Mouse (Mus musculus) embryonic facial prominence, embryonic 11.5 days (tissue): Measurements from ENCODE around the gene Bcar3. TPM values are rescaled to one million over a fixed set of nuclear protein-coding genes. Genes with fewer than 3 reads are reported as not detected.

Source experiments
- ATAC-seq: fragments of 200-750 bp; cut with Nextera tagmentation; replicated peaks from 2 replicates; pipeline ENCODE4 v1.8.0; 2017; ENCODE audit warnings: low read depth; ENCODE audit not compliant: insufficient number of reproducible peaks, low FRiP score, low TSS enrichment
- DNase-seq: peaks from one replicate; pipeline ENCODE4 v3.0.0-alpha.2; 2015; ENCODE audit warnings: low spot score
- H3K27ac ChIP-seq: fragments of 300-500 bp; sonication (generic); replicated peaks from 2 replicates; pipeline ENCODE4 v1.5.1; 2014; ENCODE audit warnings: mild to moderate bottlenecking, low read depth, low read length, control low read depth
- H3K27me3 ChIP-seq: fragments of 300-500 bp; sonication (generic); 2 replicates; pipeline ENCODE4 v1.6.1; 2014; ENCODE audit warnings: mild to moderate bottlenecking, low read length, moderate library complexity, mixed read lengths; ENCODE audit not compliant: control insufficient read depth, insufficient read depth
- H3K36me3 ChIP-seq: fragments of 300-500 bp; sonication (generic); replicated peaks from 2 replicates; pipeline ENCODE4 v1.6.1; 2014; ENCODE audit warnings: low read depth, mild to moderate bottlenecking, low read length, moderate library complexity, mixed read lengths; ENCODE audit not compliant: control insufficient read depth, insufficient read depth
- H3K4me1 ChIP-seq: fragments of 300-500 bp; sonication (generic); 2 replicates; pipeline ENCODE4 v1.6.1; 2014; ENCODE audit warnings: low read length, mixed read lengths; ENCODE audit not compliant: control insufficient read depth, insufficient read depth
- H3K4me2 ChIP-seq: fragments of 300-500 bp; sonication (generic); 2 replicates; pipeline ENCODE4 v1.6.1; 2014; ENCODE audit warnings: low read depth, mild to moderate bottlenecking, control low read depth, low read length, moderate library complexity
- H3K4me3 ChIP-seq: fragments of 300-500 bp; sonication (generic); 2 replicates; pipeline ENCODE4 v1.5.1; 2014; ENCODE audit warnings: low read depth, low read length, control low read depth
- H3K9ac ChIP-seq: fragments of 300-500 bp; sonication (generic); replicated peaks from 2 replicates; pipeline ENCODE4 v1.6.1; 2014; ENCODE audit warnings: mild to moderate bottlenecking, control low read depth, low read length
- H3K9me3 ChIP-seq: fragments of 300-500 bp; sonication (generic); replicated peaks from 2 replicates; pipeline ENCODE4 v1.6.1; 2016; ENCODE audit warnings: mild to moderate bottlenecking, low read length, inconsistent platforms, mixed read lengths; ENCODE audit not compliant: control insufficient read depth
- WGBS: fragments of 180-500 bp; shearing (Covaris S2); extraction: QIAGEN DNeasy Blood & Tissue Kit; methylation state at CpG from one replicate; pipeline ENCODE4 v1.1.7; 2014; 5-methylcytosine and 5-hydroxymethylcytosine counted together
- polyA plus RNA-seq: library from polyadenylated mRNA; unstranded; fragments of >200 nt; fragmentation: Nextera tagmentation; extraction: Ambion mirVana; gene quantifications from 2 replicates; pipeline ENCODE4 v1.2.1, GENCODE M21; 2014

Bcar3 gene
- polyA plus RNA-seq, 1 experiment from 2014 or later = 8.4 TPM

DNA sequence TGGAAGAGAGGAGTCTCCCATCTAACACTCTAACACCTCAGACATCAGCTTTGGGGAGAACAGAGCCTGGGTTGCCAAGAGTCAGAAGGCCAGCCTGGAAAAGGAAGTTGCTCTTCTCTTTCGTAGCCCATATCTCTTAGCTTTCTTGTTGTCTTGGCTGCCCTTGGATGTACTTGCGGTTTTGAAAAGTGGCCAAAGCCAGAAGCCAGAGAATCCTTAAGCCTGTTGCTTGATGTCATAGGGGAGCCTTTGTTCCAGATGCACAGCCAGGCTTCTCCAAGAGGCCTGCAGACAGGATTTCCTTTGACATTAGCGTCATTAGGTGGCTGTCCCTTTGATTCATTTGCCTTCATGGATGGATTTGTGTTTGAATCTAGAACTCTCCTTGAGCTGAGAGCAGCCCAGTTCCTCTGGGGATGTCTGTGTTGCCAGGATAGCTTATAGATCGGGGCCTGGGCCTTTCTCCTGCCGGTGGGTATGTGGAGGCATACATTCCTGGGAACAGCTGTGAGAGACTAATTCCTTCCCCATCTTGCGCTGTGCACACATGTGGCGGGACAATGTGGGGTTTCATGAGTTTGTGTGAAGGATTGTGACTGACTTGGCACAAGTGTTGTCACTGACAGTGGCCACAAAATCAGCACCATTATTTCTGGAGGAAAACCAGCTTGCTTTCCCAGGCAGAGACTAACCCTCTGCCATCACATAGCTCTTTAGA is 137.0 kb downstream of the Bcar3 start:
- DNase-seq = no peak
- 69% methylated on average over 7 of the region's 7 CpGs for WGBS
- Histone ChIP-seq H3K4me3 (no peak overlapping the region), H3K36me3 (no peaks in the 10 kb centered on the region), H3K27ac (no peak overlapping the region), H3K4me2 (no peak overlapping the region), H3K9ac (no peak overlapping the region), H3K9me3 (no peaks in the 10 kb centered on the region), H3K4me1 (peaks cover 4% of the 10 kb centered on the region; the same call in 1 of the 2 replicates), H3K27me3 (0 out of 2 replicates have a peak, but pooled peaks cover 2% of the 10 kb centered on the region)
- no peak for ATAC-seq

DNA sequence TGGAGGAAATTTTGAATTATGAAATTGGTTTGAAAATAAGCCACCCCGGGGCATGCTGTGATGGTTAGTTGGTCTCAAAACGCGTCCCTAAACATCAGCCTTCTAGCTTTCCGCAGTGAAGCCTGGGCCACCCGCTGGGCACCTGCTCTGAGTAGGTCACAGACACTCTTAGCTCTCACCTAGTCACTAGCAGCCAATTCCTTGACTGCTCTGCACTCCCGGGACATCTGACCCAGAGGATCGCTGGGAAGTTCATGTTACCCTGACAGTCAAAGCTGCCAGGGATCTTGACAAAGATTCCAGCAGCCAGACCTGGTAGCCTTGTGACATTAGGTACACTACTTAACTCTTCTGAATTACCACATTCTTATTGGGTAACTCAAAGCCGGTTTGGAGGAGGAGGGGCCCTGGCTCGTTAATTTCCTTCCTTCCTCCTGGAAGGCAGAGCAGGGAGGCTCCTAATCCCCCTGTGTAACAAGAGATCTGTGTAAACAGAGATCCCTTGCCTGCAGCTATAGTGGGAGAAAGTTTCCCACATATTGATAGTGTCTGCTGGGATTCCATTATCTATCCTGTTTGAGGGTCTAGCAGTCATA is 139.0 kb downstream of the Bcar3 start:
- H3K9me3 ChIP-seq = no peaks in the 10 kb centered on the region
- H3K36me3 ChIP-seq = no peaks in the 10 kb centered on the region
- no peak overlapping the region for H3K9ac ChIP-seq
- ATAC-seq (no peak), DNase-seq (no peak)
- H3K4me2 ChIP-seq = no peak overlapping the region
- no peak overlapping the region for H3K27ac ChIP-seq
- H3K4me1 ChIP-seq = peaks cover 4% of the 10 kb centered on the region; the same call in 1 of the 2 replicates
- no peak overlapping the region for H3K4me3 ChIP-seq
- 15% methylated on average over 9 of the region's 9 CpGs for WGBS
- H3K27me3 ChIP-seq = 0 out of 2 replicates have a peak, but pooled peaks cover 2% of the 10 kb centered on the region

DNA sequence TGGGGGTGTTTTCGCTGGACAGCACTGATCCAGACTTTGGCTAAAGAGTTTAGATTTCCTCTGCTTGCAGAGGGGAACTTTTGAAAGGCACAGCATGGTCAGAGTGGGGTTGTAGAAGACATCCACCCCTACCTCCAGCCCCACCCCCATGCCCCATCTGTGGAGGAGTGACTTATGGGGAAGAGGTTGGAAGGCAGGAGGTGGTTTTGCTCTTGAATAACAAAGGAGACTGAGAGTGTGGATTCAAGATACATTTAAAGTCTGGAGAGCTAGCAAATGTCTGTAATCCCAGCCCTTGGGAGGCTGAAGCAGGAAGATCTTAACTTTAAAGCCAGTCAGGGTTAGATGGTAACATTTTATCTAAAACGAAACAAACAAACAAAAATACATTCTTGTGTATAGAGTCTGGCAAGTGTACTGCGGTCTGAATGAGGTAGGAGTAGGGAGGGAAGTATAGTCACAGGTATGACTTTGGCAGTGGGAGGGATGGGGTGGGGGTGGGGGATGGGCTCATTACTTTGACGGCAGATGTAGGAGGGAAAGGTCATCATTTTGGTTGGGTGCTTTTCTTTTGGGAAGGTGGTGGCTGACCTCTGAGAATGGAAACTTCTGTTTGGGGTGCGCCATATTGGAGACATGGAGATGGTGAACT is 140.2 kb downstream of the Bcar3 start:
- no peak for ATAC-seq
- WGBS = 86% methylated on average over 5 of the region's 5 CpGs

DNA sequence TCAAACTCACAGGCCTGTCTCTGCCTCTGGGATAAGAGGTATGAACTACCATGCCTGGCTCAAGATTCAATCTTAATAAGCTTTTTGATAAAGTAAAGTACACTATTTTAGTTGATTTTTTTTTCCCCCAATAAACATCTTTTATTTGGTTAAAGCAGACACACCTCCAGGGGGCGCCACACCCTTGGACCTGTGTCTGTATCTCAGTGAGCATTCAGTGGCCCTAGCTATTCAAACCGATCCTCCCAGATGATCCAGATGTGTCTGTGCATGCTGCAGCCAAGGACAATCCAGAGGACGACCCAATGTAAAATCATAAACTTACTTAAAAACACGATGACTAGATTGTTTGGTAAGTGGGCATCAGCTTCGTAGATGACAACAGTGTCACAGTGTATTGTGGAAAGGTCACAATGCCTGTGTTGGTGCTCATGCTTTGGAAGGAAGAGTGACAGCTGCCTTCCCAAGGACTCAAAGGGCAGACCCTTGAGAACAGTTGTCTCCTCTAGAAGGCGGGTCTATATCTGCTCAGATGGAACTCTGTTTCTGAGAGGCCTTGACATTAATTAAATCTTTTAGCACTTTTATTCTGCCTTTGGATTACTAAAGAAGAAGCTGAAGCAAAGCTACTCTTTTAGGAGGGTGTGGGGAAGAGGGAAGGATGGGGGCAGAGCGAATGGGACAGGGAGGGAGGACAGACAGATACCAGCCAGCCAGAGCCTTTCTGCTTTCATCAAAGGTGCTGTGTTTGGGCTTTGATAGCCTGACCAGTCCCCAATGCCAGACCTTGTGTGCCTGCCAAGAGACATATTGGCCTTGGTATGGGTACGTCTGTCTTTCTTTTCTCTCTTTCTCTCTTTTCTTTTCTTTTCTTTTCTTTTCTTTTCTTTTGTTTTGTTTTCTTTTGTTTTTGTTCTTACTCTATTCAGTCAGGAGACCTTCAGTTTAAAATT is 141.3 kb downstream of the Bcar3 start:
- 82% methylated on average over 8 of the region's 8 CpGs for WGBS
- no peaks in the 10 kb centered on the region for H3K36me3 ChIP-seq
- H3K27me3 ChIP-seq = 0 out of 2 replicates have a peak, but pooled peaks cover 2% of the 10 kb centered on the region
- ATAC-seq = no peak
- H3K4me1 ChIP-seq = peaks cover 4% of the 10 kb centered on the region; the same call in 1 of the 2 replicates
- H3K4me3 ChIP-seq = no peak overlapping the region
- H3K9ac ChIP-seq = no peak overlapping the region
- H3K27ac ChIP-seq = no peak overlapping the region
- H3K9me3 ChIP-seq = no peaks in the 10 kb centered on the region
- no peak overlapping the region for H3K4me2 ChIP-seq
- no peak for DNase-seq

More for the DNA sequence above, 140.2 kb downstream of the Bcar3 start:
- no peak for DNase-seq
- Histone ChIP-seq H3K9ac (no peak overlapping the region), H3K4me3 (no peak overlapping the region), H3K4me2 (no peak overlapping the region), H3K27ac (no peak overlapping the region), H3K9me3 (no peaks in the 10 kb centered on the region), H3K36me3 (no peaks in the 10 kb centered on the region), H3K4me1 (peaks cover 4% of the 10 kb centered on the region; the same call in 1 of the 2 replicates), H3K27me3 (0 out of 2 replicates have a peak, but pooled peaks cover 2% of the 10 kb centered on the region)

DNA sequence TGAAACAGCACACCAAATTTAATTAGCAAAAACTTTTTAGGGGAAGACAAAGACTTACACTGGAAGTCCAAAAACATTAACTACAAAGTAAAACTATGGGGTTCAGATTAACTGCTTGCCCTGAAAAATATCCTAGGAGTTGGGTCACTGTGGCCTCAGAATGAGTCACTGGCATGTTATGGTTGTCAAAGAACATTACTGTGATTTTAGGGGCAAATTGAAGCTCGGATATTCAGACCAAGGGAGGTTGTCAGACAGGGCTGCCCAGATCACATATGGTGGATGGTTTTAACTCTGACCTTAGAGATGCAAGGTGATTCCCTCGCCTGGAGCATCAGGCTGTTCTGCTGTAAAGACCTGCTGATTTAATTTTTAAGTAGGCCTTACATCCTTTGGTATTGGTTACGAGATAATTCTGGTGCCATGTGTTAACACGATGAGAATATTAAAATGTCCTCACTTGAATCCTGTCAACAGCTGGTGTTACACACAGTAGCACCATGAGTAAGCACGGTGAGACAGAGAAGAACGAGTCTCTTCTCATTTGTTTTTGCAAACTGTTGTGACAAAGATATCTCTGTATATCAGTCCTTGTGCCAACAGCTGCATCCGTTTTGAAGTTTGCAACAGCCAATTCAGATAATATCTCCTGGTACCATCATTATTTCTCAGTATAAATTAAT is 144.3 kb downstream of the Bcar3 start:
- Histone ChIP-seq H3K4me3 (no peak overlapping the region), H3K27ac (no peak overlapping the region), H3K4me1 (no peaks in the 10 kb centered on the region), H3K9me3 (no peaks in the 10 kb centered on the region), H3K27me3 (no peaks in the 10 kb centered on the region), H3K36me3 (no peaks in the 10 kb centered on the region), H3K4me2 (no peak overlapping the region), H3K9ac (no peak overlapping the region)
- DNase-seq (no peak), ATAC-seq (no peak)
- 59% methylated on average over 7 of the region's 7 CpGs for WGBS

DNA sequence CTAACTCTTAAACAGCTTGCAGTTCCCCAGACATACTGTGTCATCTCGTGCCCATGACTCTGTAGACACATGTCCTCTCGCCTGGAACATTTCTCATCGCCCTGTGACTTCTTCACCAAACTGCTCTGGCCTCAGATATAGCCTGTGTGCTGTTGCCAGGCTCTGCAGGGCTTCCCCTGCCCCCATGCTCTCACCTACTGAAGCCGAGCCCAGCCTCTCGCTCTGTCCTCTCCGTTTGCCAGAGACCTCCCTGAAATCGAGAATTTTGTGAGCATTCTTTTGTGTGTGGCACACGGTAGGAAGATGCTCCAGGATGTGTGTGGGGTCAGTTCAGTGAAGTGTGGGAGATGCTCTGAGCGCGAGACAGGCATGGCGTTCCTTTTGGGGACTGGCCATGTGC is 151.8 kb downstream of the Bcar3 start:
- Histone ChIP-seq H3K4me3 (no peak overlapping the region), H3K4me2 (no peak overlapping the region), H3K27ac (no peak overlapping the region), H3K36me3 (no peaks in the 10 kb centered on the region), H3K4me1 (no peaks in the 10 kb centered on the region), H3K9me3 (no peaks in the 10 kb centered on the region), H3K27me3 (no peaks in the 10 kb centered on the region), H3K9ac (no peak overlapping the region)
- ATAC-seq (no peak), DNase-seq (no peak)
- WGBS = 86% methylated on average over 11 of the region's 11 CpGs

DNA sequence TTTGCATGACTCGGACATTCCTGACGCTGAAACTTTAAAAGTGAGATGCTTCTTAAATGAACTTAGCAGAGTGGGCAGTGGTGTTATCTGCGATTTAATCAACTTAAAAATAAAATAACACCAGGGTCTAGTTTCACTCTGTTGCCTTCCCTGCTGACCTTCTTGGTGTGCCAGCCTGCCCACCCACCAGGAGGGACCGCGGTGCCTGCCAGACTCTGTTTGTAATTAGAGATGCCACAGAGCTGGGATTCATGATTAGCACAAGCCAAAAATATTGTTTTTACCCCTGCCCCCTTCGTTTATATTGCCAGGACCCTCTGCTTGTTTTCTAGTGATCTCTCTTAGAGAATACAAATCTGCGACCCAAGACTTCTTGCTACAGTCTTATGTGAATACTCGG is 152.7 kb downstream of the Bcar3 start:
- no peaks in the 10 kb centered on the region for H3K36me3 ChIP-seq
- 54% methylated on average over 8 of the region's 8 CpGs for WGBS
- no peak overlapping the region for H3K4me3 ChIP-seq

More for the DNA sequence above, 152.7 kb downstream of the Bcar3 start:
- Histone ChIP-seq H3K27ac (no peak overlapping the region), H3K4me1 (no peaks in the 10 kb centered on the region), H3K4me2 (no peak overlapping the region), H3K9ac (no peak overlapping the region), H3K9me3 (no peaks in the 10 kb centered on the region), H3K27me3 (no peaks in the 10 kb centered on the region)
- no peak for ATAC-seq
- no peak for DNase-seq
